Mouse (Mus musculus) midbrain, embryonic 13.5 days (tissue): ENCODE data around the gene H2afy. TPM values are rescaled to one million over a fixed set of nuclear protein-coding genes. Genes with fewer than 3 reads are reported as not detected.

Source experiments
- ATAC-seq: fragments of 200-750 bp; cut with Nextera tagmentation; 2 replicates; pipeline ENCODE4 v1.8.0; 2017; ENCODE audit warnings: mild to moderate bottlenecking, moderate TSS enrichment, moderate library complexity
- H3K27ac ChIP-seq: fragments of 300-500 bp; sonication (generic); 2 replicates; pipeline ENCODE4 v1.5.1; 2015; ENCODE audit warnings: inconsistent platforms, mild to moderate bottlenecking, moderate library complexity
- H3K27me3 ChIP-seq: fragments of 300-500 bp; sonication (generic); 2 replicates; pipeline ENCODE4 v1.6.1; 2015; ENCODE audit warnings: mild to moderate bottlenecking, inconsistent platforms
- H3K36me3 ChIP-seq: fragments of 300-500 bp; sonication (generic); 2 replicates; pipeline ENCODE4 v1.6.1; 2015; ENCODE audit warnings: mild to moderate bottlenecking, inconsistent platforms
- H3K4me1 ChIP-seq: fragments of 300-500 bp; sonication (generic); replicated peaks from 2 replicates; pipeline ENCODE4 v1.6.1; 2015; ENCODE audit warnings: inconsistent platforms
- H3K4me2 ChIP-seq: fragments of 300-500 bp; sonication (generic); replicated peaks from 2 replicates; pipeline ENCODE4 v1.6.1; 2015; ENCODE audit warnings: moderate library complexity, mild to moderate bottlenecking, inconsistent platforms
- H3K4me3 ChIP-seq: fragments of 300-500 bp; sonication (generic); replicated peaks from 2 replicates; pipeline ENCODE4 v1.5.1; 2015; ENCODE audit warnings: mild to moderate bottlenecking, inconsistent platforms
- H3K9ac ChIP-seq: fragments of 300-500 bp; sonication (generic); replicated peaks from 2 replicates; pipeline ENCODE4 v1.6.1; 2015; ENCODE audit warnings: mild to moderate bottlenecking, inconsistent platforms
- H3K9me3 ChIP-seq: fragments of 300-500 bp; sonication (generic); 2 replicates; pipeline ENCODE4 v1.6.1; 2016; ENCODE audit warnings: mild to moderate bottlenecking, inconsistent platforms
- WGBS: fragments of 180-500 bp; shearing (Covaris S2); methylation state at CpG from one replicate; pipeline ENCODE4 v1.1.7; 2015; 5-methylcytosine and 5-hydroxymethylcytosine counted together
- polyA plus RNA-seq: library from polyadenylated mRNA; unstranded; fragments of >200 nt; fragmentation: Nextera tagmentation; extraction: Ambion mirVana; gene quantifications from 2 replicates; pipeline ENCODE4 v1.2.1, GENCODE M21; 2015

H2afy gene
- polyA plus RNA-seq, 1 experiment from 2014 or later = 443 TPM

DNA sequence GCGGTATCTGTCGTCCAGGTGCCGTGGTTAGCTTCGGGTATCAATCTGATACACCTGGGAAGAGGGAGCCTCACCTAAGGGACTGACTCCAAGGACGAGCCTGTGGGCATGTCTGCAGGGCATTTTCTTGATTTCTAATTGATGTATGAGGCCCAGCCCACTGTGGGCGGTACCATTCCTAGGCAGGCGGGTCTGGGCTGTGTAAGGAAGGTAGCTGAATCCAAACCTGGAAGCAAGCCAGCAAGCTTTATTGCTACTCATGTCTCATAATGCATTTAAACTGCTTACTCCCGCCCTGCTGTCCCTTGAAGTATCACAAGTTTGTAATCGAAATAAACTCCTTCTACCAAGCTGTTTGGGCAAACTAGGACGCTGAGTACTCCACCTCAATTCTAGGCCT, 10.5 kb downstream of the H2afy start:
- no peak overlapping the region for H3K4me2 ChIP-seq
- 95% methylated on average over 10 of the region's 10 CpGs for WGBS
- H3K27ac ChIP-seq = no peak overlapping the region
- H3K4me1 ChIP-seq = no peaks in the 10 kb centered on the region
- H3K36me3 ChIP-seq = peaks cover 87% of the 10 kb centered on the region
- H3K27me3 ChIP-seq = no peaks in the 10 kb centered on the region
- H3K4me3 ChIP-seq = no peak overlapping the region
- no peak for ATAC-seq
- H3K9me3 ChIP-seq = no peaks in the 10 kb centered on the region
- H3K9ac ChIP-seq = no peak overlapping the region

DNA sequence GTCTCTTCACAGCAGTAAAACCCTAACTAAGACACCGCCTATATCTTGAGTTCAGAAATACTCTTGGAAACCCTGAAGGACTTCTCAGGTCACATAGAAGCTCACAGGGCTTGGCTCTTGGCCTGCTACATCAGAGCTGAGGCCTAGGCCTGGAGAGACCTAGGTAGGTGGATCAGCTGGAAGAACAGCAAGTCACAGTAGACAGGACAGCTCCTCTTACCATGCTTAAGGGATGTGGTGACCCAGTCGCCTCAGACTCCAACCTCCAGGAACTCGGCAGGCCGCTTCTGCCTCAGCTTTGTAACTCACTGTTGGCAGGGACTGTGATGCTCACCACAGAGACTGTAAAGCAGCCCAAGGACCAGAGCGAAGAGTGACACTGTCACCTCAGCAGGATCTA, 13.1 kb downstream of the H2afy start:
- Histone ChIP-seq H3K9me3 (no peaks in the 10 kb centered on the region), H3K9ac (no peak overlapping the region), H3K36me3 (peaks cover 85% of the 10 kb centered on the region), H3K4me3 (no peak overlapping the region), H3K27ac (no peak overlapping the region), H3K27me3 (no peaks in the 10 kb centered on the region), H3K4me2 (no peak overlapping the region), H3K4me1 (no peaks in the 10 kb centered on the region)
- 94% methylated on average over 5 of the region's 5 CpGs for WGBS
- no peak for ATAC-seq

DNA sequence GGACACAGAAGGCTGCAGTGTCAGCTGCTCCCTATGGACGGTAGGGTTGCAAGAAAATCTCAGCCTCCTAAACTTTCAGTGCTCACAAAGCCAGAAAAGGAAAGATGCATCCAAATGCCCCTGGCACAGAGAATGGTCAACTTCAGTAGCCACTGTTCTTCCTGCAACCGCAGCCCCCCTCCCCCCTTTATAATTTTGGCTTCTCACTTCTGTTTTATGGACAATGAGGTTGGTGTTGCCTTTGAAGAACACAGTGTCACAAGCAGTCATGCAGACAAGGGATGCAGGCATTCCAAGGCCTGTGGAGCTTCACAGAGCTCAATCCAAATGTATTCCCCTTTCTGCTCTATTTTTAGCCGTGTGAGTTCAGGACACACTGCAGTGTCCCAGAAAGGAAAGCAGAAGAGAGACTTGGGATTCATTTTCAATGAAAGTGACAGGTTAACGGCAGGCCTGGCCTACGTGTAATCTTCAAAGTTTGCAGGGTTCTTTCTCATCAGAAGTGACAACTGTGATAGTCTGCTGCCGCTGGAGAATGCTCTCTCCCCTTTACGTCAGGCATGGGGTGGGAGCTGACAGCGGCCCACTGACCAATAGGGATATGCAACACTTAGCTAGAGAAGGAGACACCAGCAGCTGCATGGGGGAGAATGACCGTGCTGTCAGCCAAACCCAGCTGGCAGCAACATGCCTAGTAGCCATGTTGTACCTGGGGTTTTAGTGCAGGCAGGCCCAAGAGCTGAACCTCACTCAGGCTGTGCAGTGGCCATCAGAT, 18.0 kb downstream of the H2afy start:
- no peak for ATAC-seq
- no peak overlapping the region for H3K27ac ChIP-seq
- H3K27me3 ChIP-seq = no peaks in the 10 kb centered on the region
- H3K4me3 ChIP-seq = no peak overlapping the region
- H3K36me3 ChIP-seq = peaks cover 57% of the 10 kb centered on the region
- no peak overlapping the region for H3K9ac ChIP-seq
- H3K4me2 ChIP-seq = no peak overlapping the region
- WGBS = 89% methylated on average over 9 of the region's 9 CpGs
- peaks cover 21% of the 10 kb centered on the region for H3K4me1 ChIP-seq
- no peaks in the 10 kb centered on the region for H3K9me3 ChIP-seq

DNA sequence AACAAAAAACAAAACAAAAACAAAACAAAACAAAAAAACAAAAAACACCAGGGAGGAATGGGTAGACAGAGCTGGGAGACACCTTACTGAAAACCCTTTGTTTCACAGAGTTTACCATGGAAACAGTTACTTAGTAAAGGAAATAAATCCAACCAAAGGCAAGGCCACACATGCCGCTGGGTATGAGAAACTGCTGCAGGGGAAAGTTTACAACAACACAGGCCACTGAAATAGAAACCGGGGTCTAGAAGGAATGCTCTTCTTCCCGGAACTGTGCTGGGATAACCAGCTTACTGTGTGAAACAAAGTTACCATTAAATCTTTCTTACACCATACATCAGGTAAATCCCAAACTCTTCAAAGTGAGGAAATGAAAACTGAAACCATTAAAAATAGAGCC, 20.3 kb downstream of the H2afy start:
- no peaks in the 10 kb centered on the region for H3K9me3 ChIP-seq
- H3K4me3 ChIP-seq = no peak overlapping the region
- H3K9ac ChIP-seq = no peak overlapping the region
- H3K4me2 ChIP-seq = no peak overlapping the region
- H3K27ac ChIP-seq = no peak overlapping the region
- 67% methylated on average over 3 of the region's 3 CpGs for WGBS
- no peaks in the 10 kb centered on the region for H3K27me3 ChIP-seq
- H3K36me3 ChIP-seq = peaks cover 51% of the 10 kb centered on the region
- peaks cover 42% of the 10 kb centered on the region for H3K4me1 ChIP-seq
- no peak for ATAC-seq

DNA sequence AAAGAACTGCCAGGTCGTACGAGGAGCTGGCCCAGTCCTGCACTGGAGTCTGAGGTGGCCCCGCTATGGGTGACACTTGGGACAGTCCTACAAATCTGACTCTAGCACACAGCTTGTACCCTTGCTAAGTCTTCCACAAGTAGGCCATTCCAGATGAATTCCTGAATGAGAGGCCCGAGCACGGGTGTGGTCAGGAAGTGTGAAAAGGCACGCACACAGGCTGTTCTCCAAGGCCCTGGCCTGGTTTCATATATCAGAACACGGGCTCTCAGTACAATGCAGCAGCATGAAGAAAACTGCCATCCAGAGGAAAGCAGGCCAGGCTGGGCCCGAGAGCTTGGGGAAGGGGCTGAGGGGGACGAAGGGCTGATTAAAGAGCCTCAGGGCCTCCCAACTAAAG, 20.8 kb downstream of the H2afy start:
- H3K36me3 ChIP-seq = peaks cover 52% of the 10 kb centered on the region
- whole genome bisulfite sequencing = 76% methylated on average over 9 of the region's 9 CpGs
- 0 out of 2 replicates have a peak overlapping the region, but pooled peaks have one; percentile 32 for H3K9ac ChIP-seq

DNA sequence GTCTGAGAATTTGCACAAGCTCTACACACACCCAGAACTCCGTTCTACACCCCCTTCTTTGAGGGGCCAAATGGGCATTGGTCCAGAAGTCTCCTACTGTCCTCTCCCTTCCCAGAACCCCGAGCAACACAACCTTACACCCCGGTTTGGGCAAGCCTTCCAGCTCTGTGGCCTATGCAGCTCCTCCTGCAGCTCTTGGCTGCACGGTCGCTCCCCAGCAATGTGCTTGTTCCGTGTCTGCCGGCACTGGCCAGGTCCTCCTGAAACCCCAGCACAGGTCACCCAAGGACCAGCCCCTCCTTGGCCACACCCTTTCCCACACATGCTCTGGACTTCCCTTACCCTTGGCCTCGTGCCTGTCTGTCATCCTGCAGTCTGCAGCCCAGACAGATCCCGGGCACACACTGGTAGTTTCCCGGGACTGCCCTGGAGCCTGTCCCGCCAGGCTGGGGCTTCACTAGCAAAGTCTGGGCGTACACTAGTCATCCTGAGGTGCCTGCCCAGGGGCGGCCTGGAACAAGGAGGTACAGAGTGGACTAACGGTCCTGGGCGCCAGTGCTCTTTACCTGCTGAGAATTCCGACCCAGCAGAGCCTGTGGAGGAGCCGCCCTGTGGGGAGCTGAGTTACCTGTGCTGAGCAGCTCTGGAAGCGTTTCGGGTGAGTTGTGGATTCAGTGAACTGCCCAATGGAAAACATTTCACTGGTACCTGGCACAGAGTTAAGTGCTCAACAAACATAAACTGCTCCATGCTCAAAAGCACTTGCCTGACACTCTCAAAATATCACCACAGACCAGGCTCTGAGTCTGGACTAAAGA, 22.5 kb downstream of the H2afy start:
- H3K27ac ChIP-seq = no peak overlapping the region
- ATAC-seq = no peak

More for the DNA sequence above, 20.8 kb downstream of the H2afy start:
- Histone ChIP-seq H3K27me3 (no peaks in the 10 kb centered on the region), H3K4me2 (no peak overlapping the region), H3K9me3 (no peaks in the 10 kb centered on the region), H3K4me3 (no peak overlapping the region), H3K4me1 (peaks cover 46% of the 10 kb centered on the region), H3K27ac (0 out of 2 replicates have a peak overlapping the region, but pooled peaks have one; percentile 30)
- ATAC-seq = no peak

DNA sequence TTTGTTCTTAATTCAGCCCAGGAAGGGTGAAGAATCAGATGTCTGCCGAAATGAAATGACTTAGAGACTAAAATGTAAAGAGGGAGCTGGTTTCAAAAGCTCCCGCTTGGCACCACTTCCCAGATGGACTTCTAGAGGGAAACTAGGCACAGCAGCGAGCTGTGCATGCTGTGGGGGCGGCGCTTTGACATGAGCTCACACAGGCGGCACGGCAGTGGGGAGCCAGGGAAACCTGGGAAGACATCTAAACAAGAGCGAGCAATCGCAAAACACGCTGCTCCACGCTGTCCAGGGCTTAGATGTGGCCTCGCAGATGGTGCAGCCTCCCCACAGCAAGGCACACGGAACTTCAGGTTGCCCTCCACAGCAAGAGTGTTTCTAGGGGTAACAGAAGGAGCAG, 23.2 kb downstream of the H2afy start:
- no peak for ATAC-seq

More for the DNA sequence above, 22.5 kb downstream of the H2afy start:
- Histone ChIP-seq H3K36me3 (peaks cover 46% of the 10 kb centered on the region), H3K4me3 (no peak overlapping the region), H3K4me1 (peaks cover 64% of the 10 kb centered on the region), H3K27me3 (no peaks in the 10 kb centered on the region), H3K4me2 (no peak overlapping the region), H3K9ac (0 out of 2 replicates have a peak overlapping the region, but pooled peaks have one; percentile 10), H3K9me3 (no peaks in the 10 kb centered on the region)
- WGBS = 78% methylated on average over 19 of the region's 19 CpGs

DNA sequence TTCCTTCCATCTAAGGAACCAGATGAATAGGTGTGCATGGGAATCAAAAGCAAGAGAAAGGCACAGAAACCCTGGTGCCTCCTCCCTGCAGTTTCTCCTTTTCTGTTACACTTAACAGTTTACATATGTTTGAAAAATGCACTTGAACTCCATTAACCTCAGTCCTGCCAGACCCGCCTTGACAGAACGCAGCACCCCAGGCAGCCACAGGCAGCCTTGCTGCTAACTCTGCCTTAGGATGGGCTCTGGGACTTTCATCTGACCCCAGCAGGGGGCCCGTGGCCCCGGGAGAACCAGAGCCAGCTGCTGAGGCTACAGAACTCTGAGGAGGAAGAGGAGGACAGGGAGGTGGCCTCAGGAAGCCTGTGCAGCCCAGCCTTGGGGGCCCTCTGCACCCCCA, 23.7 kb downstream of the H2afy start:
- Histone ChIP-seq H3K27me3 (no peaks in the 10 kb centered on the region), H3K27ac (no peak overlapping the region), H3K36me3 (peaks cover 34% of the 10 kb centered on the region), H3K4me3 (no peak overlapping the region), H3K9ac (0 out of 2 replicates have a peak overlapping the region, but pooled peaks have one; percentile 23), H3K4me1 (peaks cover 64% of the 10 kb centered on the region), H3K4me2 (no peak overlapping the region), H3K9me3 (no peaks in the 10 kb centered on the region)
- 34% methylated on average over 4 of the region's 4 CpGs for WGBS
- ATAC-seq = no peak

More for the DNA sequence above, 23.2 kb downstream of the H2afy start:
- no peaks in the 10 kb centered on the region for H3K9me3 ChIP-seq
- H3K27ac ChIP-seq = no peak overlapping the region
- H3K27me3 ChIP-seq = no peaks in the 10 kb centered on the region
- H3K4me3 ChIP-seq = no peak overlapping the region
- no peak overlapping the region for H3K4me2 ChIP-seq
- H3K4me1 ChIP-seq = peaks cover 64% of the 10 kb centered on the region
- H3K36me3 ChIP-seq = peaks cover 39% of the 10 kb centered on the region
- 54% methylated on average over 13 of the region's 13 CpGs for WGBS
- 0 out of 2 replicates have a peak overlapping the region, but pooled peaks have one; percentile 23 for H3K9ac ChIP-seq

DNA sequence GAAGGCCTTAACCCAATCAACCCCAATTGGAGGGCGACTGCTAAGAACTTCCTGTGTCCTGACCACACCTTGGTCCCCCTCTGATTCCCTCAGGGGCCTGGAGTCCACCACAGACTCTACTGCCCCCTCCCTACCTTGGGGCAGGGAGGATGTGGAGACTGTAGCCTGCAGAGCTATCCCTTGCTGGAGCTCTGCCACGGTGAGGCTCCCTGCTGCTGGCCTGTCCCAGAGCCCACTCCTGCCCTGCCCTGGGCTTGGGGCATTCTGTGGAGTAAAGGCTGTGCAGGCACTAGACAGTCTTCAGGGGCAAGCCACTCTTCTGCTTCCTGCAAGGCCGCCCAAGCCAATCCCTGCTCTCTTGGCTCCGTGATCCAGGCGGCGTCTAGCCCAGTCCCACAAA, 24.6 kb downstream of the H2afy start:
- Histone ChIP-seq H3K27ac (no peak overlapping the region), H3K4me2 (no peak overlapping the region), H3K9ac (no peak overlapping the region), H3K27me3 (no peaks in the 10 kb centered on the region), H3K4me3 (no peak overlapping the region), H3K4me1 (peaks cover 63% of the 10 kb centered on the region), H3K9me3 (no peaks in the 10 kb centered on the region), H3K36me3 (peaks cover 28% of the 10 kb centered on the region)
- no peak for ATAC-seq
- 87% methylated on average over 6 of the region's 6 CpGs for WGBS

DNA sequence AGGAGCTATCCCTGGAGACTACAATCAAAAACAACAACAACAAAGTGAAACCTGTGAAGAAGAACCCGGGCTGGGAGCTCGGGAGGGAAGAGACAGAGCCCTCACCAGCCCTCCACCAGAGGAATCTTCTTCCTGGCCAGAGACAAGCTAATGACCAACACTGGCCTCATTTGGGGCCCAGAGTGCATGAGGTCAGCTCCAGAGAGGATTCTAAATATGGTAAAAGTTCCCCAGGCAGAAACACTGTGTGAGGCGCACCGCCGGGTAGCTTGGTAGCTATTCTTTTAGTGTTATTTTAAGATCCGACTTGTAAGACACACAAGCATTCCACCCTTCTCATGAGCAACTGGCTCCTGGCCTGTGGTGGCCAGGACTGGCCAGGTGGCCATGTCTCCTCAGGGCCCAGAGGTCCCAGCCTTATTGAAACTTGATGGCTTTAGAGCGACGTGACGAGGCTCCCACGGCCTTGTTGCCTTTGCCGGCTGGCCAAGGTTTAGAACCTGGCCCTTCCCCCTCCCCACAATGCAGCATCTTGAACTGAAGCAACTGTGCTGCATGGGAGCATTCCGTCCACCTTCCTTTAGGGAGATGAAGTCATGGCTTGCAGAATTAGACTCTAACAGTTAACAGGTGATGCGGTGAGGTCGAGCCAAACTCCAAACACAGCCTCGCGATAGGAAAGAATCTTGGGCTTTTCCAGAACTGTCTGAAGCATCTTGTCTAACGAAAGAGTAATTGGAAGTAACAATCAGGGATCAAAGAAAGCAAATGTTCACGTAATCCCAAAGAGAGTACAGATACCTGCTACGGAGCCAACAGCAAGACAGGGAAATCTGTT, 25.2 kb downstream of the H2afy start:
- Histone ChIP-seq H3K9ac (no peak overlapping the region), H3K4me3 (no peak overlapping the region), H3K4me1 (peaks cover 58% of the 10 kb centered on the region), H3K9me3 (no peaks in the 10 kb centered on the region), H3K36me3 (peaks cover 25% of the 10 kb centered on the region), H3K27ac (no peak overlapping the region), H3K4me2 (no peak overlapping the region), H3K27me3 (no peaks in the 10 kb centered on the region)
- ATAC-seq = no peak
- 87% methylated on average over 19 of the region's 19 CpGs for WGBS

DNA sequence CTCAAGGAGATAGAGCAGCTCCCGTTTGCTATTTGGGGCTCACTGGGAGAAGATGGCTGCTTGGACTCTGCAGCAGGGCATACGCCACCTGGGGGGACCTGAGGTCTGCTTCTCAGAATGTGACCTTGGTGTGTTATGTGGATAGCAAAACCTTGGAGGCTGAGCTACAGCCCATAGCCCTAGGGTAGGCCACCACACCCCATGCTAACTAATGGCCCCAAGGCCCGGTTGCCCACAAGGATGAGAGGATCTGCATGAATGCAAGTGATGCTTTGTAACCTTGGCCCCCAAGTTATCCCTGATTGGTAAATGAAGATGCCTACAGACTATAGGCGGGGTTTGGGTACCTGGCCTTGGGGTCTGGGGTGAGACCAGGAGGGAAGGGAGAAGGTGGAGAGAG, 26.5 kb downstream of the H2afy start:
- H3K4me2 ChIP-seq = no peak overlapping the region
- peaks cover 50% of the 10 kb centered on the region for H3K4me1 ChIP-seq
- 93% methylated on average over 4 of the region's 4 CpGs for WGBS
- no peak for ATAC-seq
- H3K36me3 ChIP-seq = peaks cover 34% of the 10 kb centered on the region
- no peak overlapping the region for H3K9ac ChIP-seq
- no peaks in the 10 kb centered on the region for H3K9me3 ChIP-seq
- 0 out of 2 replicates have a peak overlapping the region, but pooled peaks have one; percentile 25 for H3K27ac ChIP-seq
- no peaks in the 10 kb centered on the region for H3K27me3 ChIP-seq
- H3K4me3 ChIP-seq = no peak overlapping the region
